Mouse (Mus musculus): Measurements from ENCODE around the gene Zfp39. TPM values are rescaled to one million over a fixed set of nuclear protein-coding genes. Genes with fewer than 3 reads are reported as not detected.

Zfp39 gene
- total and polyA plus RNA-seq, 3 experiments, result 5.7 to 6.8 (median 6.7) TPM

DNA sequence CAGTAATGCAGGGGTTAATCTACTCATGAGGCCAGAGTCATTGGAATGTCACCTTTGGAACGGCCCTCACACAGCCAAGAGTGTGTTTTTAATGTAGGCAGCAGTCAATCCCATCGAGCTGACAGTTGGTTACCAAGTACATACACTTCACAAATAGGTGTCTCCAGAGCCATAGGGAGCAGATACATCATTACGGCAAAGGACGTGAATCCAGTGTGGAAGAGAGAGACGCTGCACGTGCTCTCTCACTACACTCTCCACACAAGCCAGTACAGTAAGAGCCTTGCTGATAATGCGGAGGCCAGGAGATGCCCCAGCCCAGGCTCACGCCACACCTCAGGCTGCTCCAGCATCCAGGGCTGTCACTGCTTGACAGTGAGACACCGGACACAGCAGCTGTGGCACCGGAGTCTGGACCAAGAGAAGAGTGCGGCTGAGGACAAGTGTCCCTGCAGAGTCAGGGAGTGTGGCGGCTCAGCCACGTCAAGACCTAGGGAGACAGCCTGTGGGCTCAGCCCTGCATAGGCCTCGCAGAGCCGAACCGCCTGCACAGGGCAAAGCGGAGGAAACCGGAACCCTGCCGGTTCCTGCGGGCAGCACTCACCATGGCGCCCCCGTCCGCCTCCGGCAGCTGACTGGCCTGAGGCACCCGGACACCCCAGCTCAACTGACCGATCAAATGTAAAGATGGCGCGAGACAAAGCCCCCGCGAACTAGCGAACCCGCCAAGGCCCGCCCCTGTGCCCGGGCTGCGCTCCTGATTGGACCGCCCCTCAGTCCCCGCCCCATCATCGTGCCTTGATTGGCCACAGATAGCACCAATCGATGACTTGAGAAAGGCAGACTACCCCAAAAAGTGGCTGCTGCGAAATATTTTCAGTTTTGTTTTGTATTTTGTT lies at the start of gene Zfp39 (continued):
- TF ChIP-seq MYC (IDR thresholded peaks at IDR 0.05; ENCODE audit: low read depth, low read length), result 0 out of 2 replicates have a peak, but pooled peaks have one; percentile 79
- no peak for TF ChIP-seq CTCF (conservative IDR thresholded peaks at IDR 0.05 in 1 of 2, IDR thresholded peaks at IDR 0.05 in 1 of 2; ENCODE audit: low read depth in 2 of 2, low read length in 2 of 2)

DNA sequence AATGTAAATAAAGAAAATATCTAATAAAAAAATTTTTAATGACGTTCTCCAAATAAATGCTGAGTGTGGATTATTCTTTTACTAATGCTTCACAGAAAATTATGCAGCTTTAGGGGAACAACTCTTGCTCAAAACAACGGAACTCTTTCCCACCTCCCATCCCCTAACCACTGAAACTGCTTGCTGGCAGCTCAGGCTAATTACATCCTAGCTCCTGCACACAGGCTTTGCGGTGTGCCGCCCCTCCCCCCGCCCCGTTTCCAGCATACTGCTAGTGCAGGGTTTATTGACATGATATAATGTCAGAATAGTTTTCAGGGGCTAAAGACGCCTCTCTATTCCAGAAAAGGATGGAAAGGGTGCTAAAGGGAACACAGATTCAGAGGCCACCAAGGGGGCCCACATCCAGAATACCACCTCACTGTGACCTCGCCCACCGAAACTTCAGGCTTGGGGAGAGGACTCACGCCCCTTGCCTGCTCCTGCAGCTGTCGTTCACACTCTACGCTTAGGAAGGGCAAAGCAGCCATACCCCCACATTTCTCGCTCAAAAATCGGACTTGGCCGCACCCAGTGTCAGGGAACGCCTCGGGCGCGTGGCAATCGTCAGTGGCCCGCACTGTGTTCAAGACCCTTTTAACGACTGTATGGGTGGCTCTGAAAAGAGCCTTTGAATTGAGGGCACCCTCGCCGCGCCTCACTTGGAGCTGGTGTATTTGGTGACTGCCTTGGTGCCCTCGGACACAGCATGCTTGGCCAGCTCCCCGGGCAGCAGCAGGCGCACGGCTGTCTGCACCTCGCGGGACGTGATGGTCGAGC lies 49.5 kb upstream of the Zfp39 start:
- Histone ChIP-seq H3K4me1 (ENCODE audit: control insufficient read depth in 1 of 2, insufficient read depth in 2 of 2) (peaks cover 8 to 36% of the 10 kb centered on the region in 2 experiments), H3K4me2 (ENCODE audit: insufficient read depth, low read depth, poor library complexity, severe bottlenecking) (peak overlapping the region; percentile 58), H3K27ac (ENCODE audit: insufficient read depth, low read depth) (peak overlapping the region; percentile 62), H3K4me3 (replicated peaks in 1 of 3; ENCODE audit: low read depth in 2 of 3, low read length in 2 of 3, poor library complexity in 1 of 3) (peak overlapping the region; percentile 24 to 60 (median 30)), H3K9ac (ENCODE audit: insufficient read depth, low read depth) (peak overlapping the region; percentile 51), H3K79me2 (replicated peaks; ENCODE audit: control insufficient read depth, extremely low read depth, insufficient read depth, poor library complexity, severe bottlenecking) (peaks cover 2% of the 10 kb centered on the region; the same call in 1 of the 2 replicates), H3K36me3 (replicated peaks in 1 of 2; ENCODE audit: control insufficient read depth in 1 of 2, insufficient read depth in 1 of 2, low read length in 1 of 2) (peaks cover 2 to 14% of the 10 kb centered on the region in 2 experiments), H3K27me3 (replicated peaks) (peaks cover 31% of the 10 kb centered on the region), H3K9me3 (replicated peaks; ENCODE audit: low read length) (no peaks in the 10 kb centered on the region)
- dilution Hi-C loops (cut with MboI; ENCODE audit: extremely low pct_ligation_motif_present, extremely low pct_unique_long_range_greater_than_20kb, low sequenced_read_pairs), result no loop called here
- DNase-seq (ENCODE audit: extremely low read depth), result peak; percentile 80
- in situ Hi-C loops (cut with MboI; ENCODE audit: low pct_ligation_motif_present, low pct_unique_long_range_greater_than_20kb, low sequenced_read_pairs), result no loop called here
- TF ChIP-seq RCOR1 (conservative IDR thresholded peaks at IDR 0.05; ENCODE audit: low read depth, low read length), result no peak; the same call in 1 of the 2 replicates
- TF ChIP-seq MAX (IDR thresholded peaks at IDR 0.05; ENCODE audit: low read length), result no peak
- no peak for TF ChIP-seq JUND (conservative IDR thresholded peaks at IDR 0.05; ENCODE audit: low read depth, low read length)
- peak; percentile 52 for TF ChIP-seq EP300 (IDR thresholded peaks at IDR 0.05; ENCODE audit: low read length)
- no peak for TF ChIP-seq NRF1 (IDR thresholded peaks at IDR 0.05; ENCODE audit: low read depth, low read length)
- TF ChIP-seq RAD21 (IDR thresholded peaks at IDR 0.05; ENCODE audit: low read depth, low read length), result no peak; the same call in 1 of the 2 replicates
- no peak for TF ChIP-seq JUN (IDR thresholded peaks at IDR 0.05; ENCODE audit: insufficient read depth, low read depth, low read length)
- no peak for TF ChIP-seq ZNF384 (IDR thresholded peaks at IDR 0.05; ENCODE audit: low read depth, low read length)
- TF ChIP-seq MYC (IDR thresholded peaks at IDR 0.05; ENCODE audit: low read depth, low read length), result no peak
- no peak for TF ChIP-seq TBP (conservative IDR thresholded peaks at IDR 0.05; ENCODE audit: low read depth, low read length)
- TF ChIP-seq CHD1 (IDR thresholded peaks at IDR 0.05; ENCODE audit: low read depth, low read length), result no peak
- TF ChIP-seq GABPA (IDR thresholded peaks at IDR 0.05; ENCODE audit: insufficient replicate concordance, low read depth, low read length), result no peak
- peak; percentile 41; the same call in 1 of the 2 replicates for TF ChIP-seq UBTF (IDR thresholded peaks at IDR 0.05; ENCODE audit: low read depth, low read length)
- no peak for TF ChIP-seq POLR2AphosphoS2 (IDR thresholded peaks at IDR 0.05; ENCODE audit: low read depth, low read length)
- no peak for TF ChIP-seq USF2 (conservative IDR thresholded peaks at IDR 0.05; ENCODE audit: low read depth, low read length)
- no peak for TF ChIP-seq CTCF (conservative IDR thresholded peaks at IDR 0.05 in 1 of 2, IDR thresholded peaks at IDR 0.05 in 1 of 2; ENCODE audit: low read depth in 2 of 2, low read length in 2 of 2)
- TF ChIP-seq ZC3H11A (IDR thresholded peaks at IDR 0.05; ENCODE audit: low read depth, low read length), result no peak
- peak; percentile 50 for TF ChIP-seq NELFE (IDR thresholded peaks at IDR 0.05; ENCODE audit: low read depth, low read length)
- no peak; the same call in 1 of the 2 replicates for TF ChIP-seq ZMIZ1 (IDR thresholded peaks at IDR 0.05; ENCODE audit: low read depth, low read length)
- peak; percentile 40; the same call in 1 of the 2 replicates for TF ChIP-seq POLR2A (IDR thresholded peaks at IDR 0.05; ENCODE audit: low read depth, low read length)
- TF ChIP-seq SIN3A (IDR thresholded peaks at IDR 0.05; ENCODE audit: low read length), result no peak; the same call in 1 of the 2 replicates
- TF ChIP-seq SMC3 (IDR thresholded peaks at IDR 0.05; ENCODE audit: low read depth, low read length), result no peak
- no peak for TF ChIP-seq ZKSCAN1 (IDR thresholded peaks at IDR 0.05; ENCODE audit: borderline replicate concordance, low read depth, low read length)
- peak; percentile 55; the same call in 1 of the 2 replicates for TF ChIP-seq ETS1 (conservative IDR thresholded peaks at IDR 0.05; ENCODE audit: low read depth, low read length)
- no peak for TF ChIP-seq ELF1 (IDR thresholded peaks at IDR 0.05; ENCODE audit: low read depth, low read length)
- no peak for TF ChIP-seq USF1 (IDR thresholded peaks at IDR 0.05; ENCODE audit: low read depth, low read length)
- no peak for TF ChIP-seq HCFC1 (IDR thresholded peaks at IDR 0.05; ENCODE audit: low read depth, low read length)
- peak; percentile 73 for TF ChIP-seq IRF4 (IDR thresholded peaks at IDR 0.05; ENCODE audit: low read depth, low read length)
- peak; percentile 92 for TF ChIP-seq MAFK (IDR thresholded peaks at IDR 0.05; ENCODE audit: insufficient replicate concordance, low read length)
- TF ChIP-seq CHD2 (IDR thresholded peaks at IDR 0.05; ENCODE audit: low read length), result peak; percentile 81
- TF ChIP-seq PAX5 (IDR thresholded peaks at IDR 0.05; ENCODE audit: low read length), result no peak
- TF ChIP-seq TCF12 (IDR thresholded peaks at IDR 0.05; ENCODE audit: low read depth, low read length), result no peak
- peak; percentile 63; the same call in 1 of the 2 replicates for TF ChIP-seq MEF2A (IDR thresholded peaks at IDR 0.05; ENCODE audit: borderline replicate concordance, low read depth, low read length)

All from CH12.LX (cell line).